Mouse (Mus musculus): ENCODE data around the gene Bola3. TPM values are rescaled to one million over a fixed set of nuclear protein-coding genes. Genes with fewer than 3 reads are reported as not detected.

The Bola3 gene
- polyA plus RNA-seq, 3 experiments from 2014 or later = 59.4 to 85.5 (median 73.8) TPM

- ATAC-seq = peak; percentile 96
These were observed 469 bp downstream of the Bola3 start for GRCm38 (mm10) chr6:83349274-83349958.

- ATAC-seq = no peak
These were observed 1.2 kb downstream of the Bola3 start for GRCm38 (mm10) chr6:83350172-83350571.

- no peak for ATAC-seq
These were observed 2.0 kb downstream of the Bola3 start for GRCm38 (mm10) chr6:83350851-83351405.

GRCm38 (mm10) chr6:83351490-83352160, 2.7 kb downstream of the Bola3 start:
- no peak for ATAC-seq

- ATAC-seq = no peak
These were observed 3.9 kb downstream of the Bola3 start for GRCm38 (mm10) chr6:83352666-83353410.

GRCm38 (mm10) chr6:83354856-83355781, 6.2 kb downstream of the Bola3 start:
- no peak for ATAC-seq

- ATAC-seq = peak; percentile 84
These were observed 7.7 kb downstream of the Bola3 start for GRCm38 (mm10) chr6:83356569-83357138.

- no peak for ATAC-seq
These were observed 8.5 kb downstream of the Bola3 start for GRCm38 (mm10) chr6:83357436-83357835.

- ATAC-seq = no peak
These were observed 12.7 kb downstream of the Bola3 start for GRCm38 (mm10) chr6:83361523-83362248.

GRCm38 (mm10) chr6:83363075-83363474, 14.1 kb downstream of the Bola3 start:
- no peak for ATAC-seq

- no peak for ATAC-seq
These were observed 21.5 kb downstream of the Bola3 start for GRCm38 (mm10) chr6:83370316-83370965.

- no peak for ATAC-seq
These were observed 22.4 kb downstream of the Bola3 start for GRCm38 (mm10) chr6:83371350-83371749.

GRCm38 (mm10) chr6:83373704-83374300, 24.9 kb downstream of the Bola3 start:
- no peak for ATAC-seq

- ATAC-seq = peak; percentile 56
These were observed 32.9 kb downstream of the Bola3 start for GRCm38 (mm10) chr6:83381510-83382491.

GRCm38 (mm10) chr6:83385569-83386090, 36.7 kb downstream of the Bola3 start:
- ATAC-seq = no peak

GRCm38 (mm10) chr6:83392166-83392780, 43.3 kb downstream of the Bola3 start:
- no peak for ATAC-seq

- ATAC-seq = no peak
These were observed 45.2 kb downstream of the Bola3 start for GRCm38 (mm10) chr6:83394122-83394521.

All from inflammation-experienced regulatory T-cells, adult 6 months (primary cell).